Comparison of ENCODE assay signal across 9 mouse cellular contexts in the genomic region with DNA sequence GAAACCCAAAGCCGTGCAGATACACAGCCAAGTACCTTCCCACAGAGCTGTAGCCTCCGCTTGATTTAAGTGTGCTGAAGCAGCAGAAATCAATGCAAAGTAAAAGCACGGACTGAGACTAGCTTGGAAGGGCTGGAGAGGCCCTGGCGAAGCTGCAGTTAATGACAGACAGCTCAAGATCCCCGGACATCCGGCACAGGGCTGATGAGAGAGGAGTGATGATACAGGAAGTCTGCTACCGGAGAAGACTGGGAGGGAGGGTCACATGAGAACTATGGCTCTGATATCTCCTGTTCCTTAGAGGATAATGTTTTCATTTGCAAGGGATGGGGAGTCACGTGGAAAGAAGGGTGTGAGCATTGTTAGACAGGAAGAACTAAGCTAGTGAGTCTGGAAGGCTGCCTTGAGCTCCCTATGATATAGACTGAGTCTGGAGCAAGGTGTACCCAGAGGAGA. TPM values are rescaled to one million over a fixed set of nuclear protein-coding genes. Genes with fewer than 3 reads are reported as not detected.
DNase-seq lines count a peak whose midpoint lies in the region; ATAC-seq and TF ChIP-seq lines count a peak whose summit lies in the region.
"Had no signal": no experiment of that assay in that cellular context is flagged by ENCODE, and none has a peak within 500 bp of the region (broad histone marks: within the 10 kb centered on the region; RNA-seq: fewer than 3 reads in every experiment).

No protein-coding gene starts in this region.

- H3K4me1 ChIP-seq in intestine, postnatal 0 days (replicated peaks; ENCODE audit: control insufficient read depth, insufficient read depth, low read length), result peaks cover 6% of the 10 kb centered on the region
- peaks cover 4% of the 10 kb centered on the region; the same call in 1 of the 2 replicates for H3K4me1 ChIP-seq in liver, embryonic 16.5 days (ENCODE audit: control insufficient read depth, low read depth, low read length)

- H3K4me3 ChIP-seq in intestine, postnatal 0 days (ENCODE audit: low read depth, low read length), result no peak overlapping the region
- H3K4me3 ChIP-seq in liver, embryonic 16.5 days (ENCODE audit: low read depth, low read length), result no peak overlapping the region

- no peak for TF ChIP-seq CTCF in intestine, postnatal 0 days (IDR thresholded peaks at IDR 0.05; ENCODE audit: low read depth)

- H3K9ac ChIP-seq in intestine, postnatal 0 days (ENCODE audit: low read depth, low read length), result no peak overlapping the region
- no peak overlapping the region for H3K9ac ChIP-seq in liver, embryonic 16.5 days (ENCODE audit: low read depth, low read length)

- peak overlapping the region; percentile 51 for H3K27ac ChIP-seq in intestine, postnatal 0 days (ENCODE audit: low read depth, low read length)
- no peak overlapping the region for H3K27ac ChIP-seq in liver, embryonic 16.5 days (ENCODE audit: low read length)

- H3K9me3 ChIP-seq in intestine, postnatal 0 days (ENCODE audit: control insufficient read depth), result no peaks in the 10 kb centered on the region
- no peaks in the 10 kb centered on the region for H3K9me3 ChIP-seq in liver, embryonic 16.5 days (replicated peaks; ENCODE audit: control insufficient read depth, low read length)

- peak overlapping the region; percentile 33; the same call in 1 of the 2 replicates for H3K4me2 ChIP-seq in intestine, postnatal 0 days (replicated peaks; ENCODE audit: low read depth)
- H3K4me2 ChIP-seq in liver, embryonic 16.5 days (ENCODE audit: low read depth, low read length), result no peak overlapping the region

- WGBS in intestine, postnatal 0 days, result 11% methylated on average over 8 of the region's 8 CpGs
- 31% methylated on average over 8 of the region's 8 CpGs for WGBS in liver, embryonic 16.5 days (ENCODE audit: insufficient replicate concordance)

- ATAC-seq in intestine, postnatal 0 days, result peak; percentile 70
- ATAC-seq in liver, embryonic 16.5 days (ENCODE audit: low read depth), result peak; percentile 37; the same call in 1 of the 2 replicates

- H3K27me3 ChIP-seq in intestine, postnatal 0 days (replicated peaks; ENCODE audit: control insufficient read depth, insufficient read depth, low read length), result no peaks in the 10 kb centered on the region
- no peaks in the 10 kb centered on the region for H3K27me3 ChIP-seq in liver, embryonic 16.5 days (ENCODE audit: control insufficient read depth, insufficient read depth, low read depth, low read length)

- no peaks in the 10 kb centered on the region for H3K36me3 ChIP-seq in intestine, postnatal 0 days (ENCODE audit: control insufficient read depth, insufficient read depth)
- no peaks in the 10 kb centered on the region for H3K36me3 ChIP-seq in liver, embryonic 16.5 days (ENCODE audit: control insufficient read depth, insufficient read depth)
- H3K36me3 ChIP-seq: G1E had no signal

- DNase-seq in ovary, postnatal 14 days (ENCODE audit: low spot score), result peak; percentile 12
- no peak for DNase-seq in ovary, postnatal 36 days (ENCODE audit: low spot score)
- peak; percentile 48 to 60 for DNase-seq in heart, adult 18-20 months
- peak; percentile 3 for DNase-seq in right cerebral cortex, postnatal 4 days
- no peak for DNase-seq in cerebellum, adult 9-11 months
- DNase-seq in urinary bladder, postnatal 36 days (ENCODE audit: low spot score in 2 of 2), result no peak

RNA-seq across cellular contexts. Expression of a gene that starts 13.1 kb away (rescaled TPM):
- 1 to 10 TPM; 4.3 to 8.0 TPM for total RNA-seq in heart, adult 18-20 months (2021)
- polyA plus RNA-seq in intestine, postnatal 0 days (2015; fragmentation: Nextera tagmentation; extraction: Ambion mirVana), result 27.9 and 31.9 TPM in 2 replicates
- 33.6 and 35.9 TPM in 2 replicates for polyA plus RNA-seq in liver, embryonic 16.5 days (2015; fragmentation: Nextera tagmentation; extraction: Ambion mirVana)
- total RNA-seq: G1E had no signal
- polyA plus RNA-seq: G1E had no signal

RNA-seq across cellular contexts. Expression of a gene that starts 37.6 kb away (rescaled TPM):
- total RNA-seq in heart, adult 18-20 months (2021), result under 1 TPM in 1 of 2 experiments, not detected in 1; 0.21 TPM
- polyA plus RNA-seq in intestine, postnatal 0 days (2015; fragmentation: Nextera tagmentation; extraction: Ambion mirVana), result 0.83 and 0.94 TPM in 2 replicates
- polyA plus RNA-seq in liver, embryonic 16.5 days (2015; fragmentation: Nextera tagmentation; extraction: Ambion mirVana), result not detected in 2 replicates
- total RNA-seq: G1E had no signal
- polyA plus RNA-seq: G1E had no signal

RNA-seq across cellular contexts. Expression of a gene that starts 49.1 kb away (rescaled TPM):
- not detected for total RNA-seq in heart, adult 18-20 months (2021)
- 2.5 and 2.6 TPM in 2 replicates for polyA plus RNA-seq in intestine, postnatal 0 days (2015; fragmentation: Nextera tagmentation; extraction: Ambion mirVana)
- 0.08 TPM in 1 of 2 replicates, not detected in the other for polyA plus RNA-seq in liver, embryonic 16.5 days (2015; fragmentation: Nextera tagmentation; extraction: Ambion mirVana)
- polyA plus RNA-seq: G1E had no signal

Comparison
In these comparisons a context has a peak if more than half of its experiments do, and no peak if none do; other contexts are left out.
1. DNase-seq: peak in ovary, postnatal 14 days (single experiment), heart, adult 18-20 months (2 of 2) and right cerebral cortex, postnatal 4 days (single experiment); none in ovary, postnatal 36 days (single experiment), cerebellum, adult 9-11 months (single experiment) and urinary bladder, postnatal 36 days (0 of 2).